Mouse (Mus musculus) lung, postnatal 10 days (tissue): Measurements from ENCODE around the gene Uox.

ENCODE experiments used
- DNase-seq: peaks from one replicate; pipeline ENCODE4 v3.0.0; 2021

Uox gene

DNA sequence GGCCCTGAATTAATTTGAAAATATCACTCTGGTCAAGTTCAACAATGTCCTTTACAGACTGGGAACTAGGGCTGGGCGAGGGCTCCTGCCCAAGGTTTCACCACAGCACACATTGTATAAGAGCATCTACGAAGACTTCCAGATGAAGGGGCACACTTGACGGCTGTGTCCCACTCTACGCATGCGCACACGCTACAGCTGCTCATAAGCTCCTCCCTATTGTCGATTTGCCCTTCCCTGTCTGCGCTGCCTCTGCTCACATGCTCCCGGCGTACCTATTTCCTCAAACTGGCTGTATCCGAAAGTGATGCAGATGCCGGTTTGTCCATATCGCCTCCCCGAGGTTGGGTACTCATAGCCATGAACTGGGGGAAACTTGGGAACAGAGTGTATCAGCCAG, 16.4 kb downstream of the Uox start:
- no peak for DNase-seq

DNA sequence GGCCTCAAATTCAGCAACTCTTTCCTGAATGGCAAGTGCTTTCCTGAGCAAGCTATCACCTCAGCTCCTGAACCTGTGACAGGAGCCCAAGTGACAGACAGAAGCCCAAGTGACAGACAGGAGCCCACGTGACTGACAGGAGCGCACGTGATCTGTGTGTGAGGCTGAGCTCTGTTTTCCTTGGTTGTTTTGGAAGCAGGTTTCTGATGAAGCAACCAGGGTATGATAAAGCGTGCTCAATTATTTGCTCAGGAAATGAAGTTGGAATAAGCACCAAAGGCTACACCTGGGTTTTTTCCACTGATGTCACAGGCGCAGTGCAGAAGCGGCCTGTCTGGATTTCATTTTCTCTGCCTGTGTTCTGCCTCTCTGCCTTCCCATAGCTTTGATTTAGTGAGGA, 19.3 kb downstream of the Uox start:
- DNase-seq, result no peak

DNA sequence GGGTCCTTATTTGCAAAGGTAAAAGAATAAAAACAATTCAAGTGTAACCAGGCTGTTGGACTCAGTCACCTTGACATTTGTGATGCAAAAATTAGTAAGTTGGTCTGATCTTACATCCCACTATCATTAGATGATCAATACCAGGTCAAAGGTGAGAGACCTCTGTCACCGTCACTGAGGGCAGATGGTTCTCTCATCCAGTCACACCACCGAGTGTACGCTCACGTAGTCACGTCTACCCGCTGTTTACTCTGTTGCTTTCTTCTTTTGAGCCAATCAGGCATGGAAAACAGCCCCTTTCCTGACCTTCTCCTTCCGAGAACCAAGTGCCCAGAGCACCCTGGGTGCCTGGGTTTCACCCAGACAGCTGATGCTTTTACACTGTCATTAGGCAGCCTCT, 20.9 kb downstream of the Uox start:
- DNase-seq, result no peak

DNA sequence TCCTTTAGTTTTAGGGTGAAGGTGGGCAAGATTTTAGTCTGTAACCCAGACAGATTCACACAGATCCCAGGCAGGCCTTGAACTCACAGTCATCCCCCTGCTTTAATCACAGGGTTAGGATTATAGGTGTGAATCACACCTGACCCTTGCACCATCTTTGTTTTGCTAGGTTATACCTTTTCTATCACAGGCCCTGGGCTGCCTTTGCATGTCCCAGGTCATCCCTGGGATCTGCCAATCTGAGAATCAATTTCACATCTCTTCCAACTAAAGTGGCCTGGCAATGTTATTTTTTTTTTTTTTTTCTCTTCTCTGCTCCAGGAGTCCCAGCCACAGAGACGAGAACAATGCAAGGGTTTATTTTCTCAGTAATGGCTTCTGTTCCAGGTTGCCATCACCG, 21.4 kb downstream of the Uox start:
- DNase-seq, result no peak

DNA sequence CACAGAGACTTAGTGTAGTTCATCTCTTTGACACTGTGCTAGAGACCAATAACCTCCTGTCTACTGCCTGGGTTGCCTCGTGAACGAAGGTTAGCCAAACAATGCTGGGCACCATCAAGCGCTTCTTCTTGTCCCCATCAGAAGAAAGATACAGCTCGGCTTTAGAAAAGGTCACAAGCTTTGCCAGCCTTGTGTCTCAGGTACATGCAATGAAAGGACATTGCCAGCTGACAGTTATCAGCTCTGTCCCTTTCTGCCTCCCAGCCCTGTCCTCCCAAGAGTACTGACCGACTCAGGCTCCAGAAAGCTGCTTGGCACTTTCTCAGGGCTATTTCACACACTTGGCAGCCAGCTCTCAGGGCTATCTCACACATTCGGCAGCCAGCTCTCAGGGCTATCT, 25.2 kb downstream of the Uox start:
- no peak for DNase-seq

DNA sequence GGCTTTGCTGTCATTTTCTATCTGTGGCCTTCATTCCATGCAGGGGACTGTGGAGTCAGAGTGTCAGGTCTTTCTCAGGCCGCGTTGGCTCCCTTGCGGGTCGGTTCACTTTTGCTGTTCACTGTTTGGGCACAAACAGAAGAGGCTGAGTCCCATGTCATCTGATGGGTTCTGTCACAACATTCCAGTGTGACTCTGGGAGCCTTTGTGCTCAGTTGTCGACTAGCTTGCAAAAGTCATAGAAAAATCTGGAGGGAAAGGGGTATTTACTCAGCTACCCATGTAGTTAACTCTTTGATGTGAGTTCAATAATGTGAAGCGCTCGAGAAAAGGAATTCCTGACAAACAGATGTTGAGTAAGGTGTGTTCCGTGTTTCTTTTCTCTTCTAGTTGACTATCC, 26.2 kb downstream of the Uox start:
- DNase-seq, result no peak

DNA sequence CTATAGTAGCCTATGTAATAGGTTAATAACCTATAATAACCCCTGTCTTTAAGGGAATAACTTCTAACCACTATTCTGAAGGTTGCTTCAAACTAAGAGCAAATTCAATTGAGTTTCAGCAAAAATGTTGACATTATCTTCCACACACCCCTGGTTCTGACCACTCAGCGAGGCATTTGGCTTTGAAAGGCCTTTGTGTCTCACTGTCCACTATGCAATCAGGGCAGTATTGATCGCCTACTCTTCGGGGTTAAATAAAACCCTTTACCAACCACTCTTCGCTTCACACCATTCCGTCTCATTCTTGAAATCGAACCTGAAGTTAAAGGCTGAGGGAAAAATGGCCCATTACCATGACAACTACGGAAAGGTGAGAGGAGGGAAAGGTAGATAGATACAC, 26.6 kb downstream of the Uox start:
- DNase-seq, result no peak

DNA sequence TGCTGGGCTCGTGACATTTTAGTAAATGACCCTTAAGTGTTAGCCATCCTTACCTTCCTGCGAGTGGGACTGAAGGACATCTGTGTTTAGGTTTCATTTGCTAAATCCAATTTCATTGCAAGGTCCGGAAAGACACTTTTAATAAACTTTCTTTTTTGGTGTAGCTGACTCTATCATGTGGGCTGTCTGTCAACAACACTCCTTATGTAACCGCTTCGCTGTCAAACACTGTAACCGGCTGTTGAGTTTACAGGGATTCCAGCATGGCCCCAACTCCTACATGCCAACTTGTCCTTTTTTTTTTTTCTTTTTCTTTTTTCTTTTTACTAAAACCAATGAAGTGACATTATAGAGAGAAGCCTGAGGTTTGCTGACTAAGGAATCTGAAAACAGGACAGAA, 28.2 kb downstream of the Uox start:
- DNase-seq, result peak; percentile 27

DNA sequence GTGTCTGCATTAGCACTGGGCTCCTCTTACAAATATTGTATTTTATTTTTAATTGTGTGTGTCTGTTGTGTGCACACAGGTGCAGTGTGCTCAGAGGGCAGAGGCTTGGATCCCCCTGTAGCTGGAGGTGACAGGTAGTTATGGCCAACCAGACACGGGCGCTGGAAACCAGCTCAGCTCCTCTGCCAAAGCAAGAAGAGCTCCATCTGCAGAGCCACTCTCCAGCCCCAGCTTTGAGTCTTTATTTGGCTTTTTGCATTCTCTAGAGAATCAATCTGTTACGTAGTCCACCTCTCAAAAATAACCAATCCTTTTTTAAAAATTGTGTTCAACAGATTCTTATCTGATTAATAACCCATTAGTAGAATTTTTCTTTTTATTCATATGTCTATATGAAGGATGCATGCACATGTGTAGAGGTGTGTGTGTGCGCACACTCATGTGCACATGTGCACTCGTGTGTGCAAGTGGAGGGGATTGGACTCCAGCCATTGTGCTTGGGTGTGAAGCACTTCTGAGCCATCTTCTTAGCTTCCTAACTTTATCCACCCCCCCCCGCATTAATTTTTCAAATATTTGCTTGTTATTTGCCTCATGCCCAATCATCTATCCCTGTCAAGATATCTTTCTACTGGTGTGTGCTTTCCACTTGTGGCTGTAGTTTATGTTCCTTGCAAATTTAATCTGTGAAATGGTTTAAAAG, 29.1 kb downstream of the Uox start:
- DNase-seq, result no peak

DNA sequence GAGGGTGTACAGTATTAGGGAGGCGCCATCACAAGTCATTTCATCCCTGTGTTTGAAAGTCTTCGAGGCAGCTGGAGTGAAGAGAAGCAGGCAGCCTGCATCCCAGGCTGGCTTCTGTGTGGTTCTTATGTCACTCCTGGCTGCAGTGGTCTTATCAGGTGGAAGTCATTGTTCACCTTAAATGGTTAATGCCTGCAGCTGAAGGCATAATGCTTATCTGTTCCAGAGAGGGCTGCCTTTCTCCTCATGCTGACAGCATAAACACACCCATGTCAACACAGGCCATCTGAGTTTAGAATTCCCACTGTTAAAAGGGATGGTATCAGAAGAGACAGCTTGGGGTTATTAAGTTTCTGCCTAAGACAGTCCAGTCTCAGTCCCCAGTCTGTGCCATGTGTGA, 31.0 kb downstream of the Uox start:
- no peak for DNase-seq

DNA sequence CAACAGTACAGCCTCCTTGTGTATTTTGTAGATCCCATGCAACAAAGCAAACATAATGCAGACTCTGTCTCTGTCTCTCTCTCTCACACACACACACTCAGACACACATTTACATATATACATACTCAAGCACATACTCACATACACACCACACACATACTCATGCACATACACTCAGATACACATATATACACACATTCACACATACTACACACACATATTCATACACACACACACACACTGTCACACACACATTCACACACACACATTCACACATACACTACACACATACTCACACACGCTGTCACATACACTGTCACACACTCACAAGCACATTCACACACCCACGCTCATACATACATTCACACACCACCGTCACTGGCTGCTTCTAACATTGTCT, 32.3 kb downstream of the Uox start:
- no peak for DNase-seq

DNA sequence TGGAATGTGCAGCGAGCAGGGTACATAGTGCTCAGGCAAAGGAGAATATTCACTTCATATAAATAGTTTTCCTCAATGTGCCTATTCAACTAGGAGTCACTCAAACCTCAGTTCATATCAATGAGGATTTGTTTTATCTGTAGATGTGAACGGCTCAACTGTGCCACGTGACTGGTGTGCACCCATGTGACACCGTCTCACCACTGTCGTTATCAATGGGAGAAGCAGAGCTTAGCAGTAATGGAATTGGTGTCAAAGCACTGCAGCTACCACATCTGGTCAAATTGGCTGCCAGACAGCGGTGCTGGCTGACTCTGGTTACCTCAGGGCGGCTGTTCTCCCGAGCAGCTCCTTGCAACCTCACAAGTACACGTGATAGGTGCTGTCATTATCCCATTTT, 34.4 kb downstream of the Uox start:
- no peak for DNase-seq

DNA sequence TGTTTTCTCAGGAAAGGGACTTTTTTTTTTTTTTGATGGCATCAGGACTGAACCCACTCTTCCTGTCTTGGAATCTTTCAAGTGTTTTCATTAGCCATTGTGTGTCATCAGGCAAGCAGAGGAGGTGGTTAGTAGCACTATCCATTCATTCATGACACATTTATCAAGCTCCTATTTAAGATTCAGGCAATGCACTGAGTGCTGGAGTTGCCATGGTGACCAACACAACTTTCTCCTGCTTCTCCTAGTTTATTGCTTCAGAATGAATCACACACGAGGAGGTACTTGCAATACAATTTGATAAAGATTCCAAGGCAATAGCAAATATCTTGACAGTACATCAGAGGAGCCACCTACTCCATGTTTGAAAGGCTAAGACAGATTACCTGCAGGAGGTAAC, 37.1 kb downstream of the Uox start:
- no peak for DNase-seq

DNA sequence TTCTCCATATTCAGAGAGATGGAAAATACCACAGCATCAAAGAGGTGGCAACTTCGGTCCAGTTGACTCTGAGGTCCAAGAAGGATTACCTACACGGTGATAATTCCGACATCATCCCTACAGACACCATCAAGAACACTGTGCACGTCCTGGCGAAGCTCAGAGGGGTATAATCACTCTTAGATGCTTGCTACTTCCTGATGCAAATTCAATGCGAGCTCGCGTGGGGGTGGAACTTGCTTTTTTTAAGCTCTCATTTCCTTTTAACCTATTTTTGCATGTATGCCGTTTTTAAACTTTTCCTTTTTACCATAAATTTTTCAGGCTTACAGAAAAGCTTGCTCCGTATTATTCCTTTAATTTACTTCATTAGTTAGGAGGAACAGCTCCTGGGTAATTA, 40.1 kb downstream of the Uox start:
- DNase-seq, result no peak

DNA sequence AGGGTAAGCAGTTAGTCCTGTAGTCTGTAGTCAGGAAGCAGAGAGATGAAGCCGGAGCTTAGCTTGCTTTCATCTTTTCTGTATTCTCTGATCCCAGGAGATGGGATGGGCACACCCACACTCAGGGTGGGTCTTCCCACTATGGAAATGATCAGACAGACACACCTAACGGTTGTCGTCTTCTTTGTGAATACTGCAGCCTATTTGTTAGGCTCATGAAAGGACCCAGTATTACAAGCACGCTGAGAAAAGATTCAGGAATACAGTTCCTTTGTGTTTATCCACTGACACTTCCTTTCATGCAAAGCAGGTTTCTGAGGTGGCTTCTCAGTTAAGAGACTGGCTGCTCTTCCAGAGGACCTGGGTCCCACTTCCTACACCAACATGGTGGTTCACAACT, 41.0 kb downstream of the Uox start:
- no peak for DNase-seq

DNA sequence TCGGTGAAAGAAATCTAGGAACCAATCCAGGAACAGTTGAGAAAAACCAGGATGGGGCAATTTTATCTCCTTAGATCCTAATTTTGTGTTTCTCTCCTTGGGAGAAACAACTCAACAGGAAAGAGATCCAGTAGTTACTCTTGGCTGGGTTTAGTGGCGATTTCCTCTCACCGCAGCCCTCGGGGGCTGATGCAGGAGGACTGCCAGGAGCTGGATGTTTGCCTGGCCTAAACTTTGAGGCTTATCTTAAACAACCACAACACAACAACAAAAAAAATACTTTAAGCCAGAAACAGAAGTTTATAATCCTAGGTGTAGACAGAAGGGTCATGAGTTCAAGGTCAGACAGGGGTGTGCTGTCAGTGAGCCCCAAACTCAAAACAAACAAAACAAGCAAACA, 41.6 kb downstream of the Uox start:
- no peak for DNase-seq

DNA sequence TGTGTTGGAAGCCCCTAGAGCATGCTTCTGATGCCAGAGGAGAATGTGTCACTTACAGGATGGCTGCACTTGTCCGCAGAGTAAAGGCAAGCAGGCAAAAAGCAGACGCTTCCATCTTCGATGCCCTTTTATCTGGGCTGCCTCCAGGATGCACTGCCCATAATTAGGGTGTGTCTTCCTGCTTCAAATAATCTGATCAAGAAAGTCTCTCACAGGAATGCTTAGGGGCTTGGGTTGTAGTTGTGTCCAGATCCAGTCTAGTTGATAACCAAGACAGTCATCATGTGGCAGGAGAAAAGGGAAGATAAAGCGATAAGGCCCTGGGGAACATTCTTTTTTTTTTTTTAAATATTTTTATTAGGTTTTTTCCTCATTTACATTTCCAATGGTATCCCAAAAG, 45.3 kb downstream of the Uox start, which contains the start of gene Dnase2b:
Dnase2b (minus strand) TSS at position 101 of the 400 bp plus-strand sequence.
- DNase-seq, result no peak

DNA sequence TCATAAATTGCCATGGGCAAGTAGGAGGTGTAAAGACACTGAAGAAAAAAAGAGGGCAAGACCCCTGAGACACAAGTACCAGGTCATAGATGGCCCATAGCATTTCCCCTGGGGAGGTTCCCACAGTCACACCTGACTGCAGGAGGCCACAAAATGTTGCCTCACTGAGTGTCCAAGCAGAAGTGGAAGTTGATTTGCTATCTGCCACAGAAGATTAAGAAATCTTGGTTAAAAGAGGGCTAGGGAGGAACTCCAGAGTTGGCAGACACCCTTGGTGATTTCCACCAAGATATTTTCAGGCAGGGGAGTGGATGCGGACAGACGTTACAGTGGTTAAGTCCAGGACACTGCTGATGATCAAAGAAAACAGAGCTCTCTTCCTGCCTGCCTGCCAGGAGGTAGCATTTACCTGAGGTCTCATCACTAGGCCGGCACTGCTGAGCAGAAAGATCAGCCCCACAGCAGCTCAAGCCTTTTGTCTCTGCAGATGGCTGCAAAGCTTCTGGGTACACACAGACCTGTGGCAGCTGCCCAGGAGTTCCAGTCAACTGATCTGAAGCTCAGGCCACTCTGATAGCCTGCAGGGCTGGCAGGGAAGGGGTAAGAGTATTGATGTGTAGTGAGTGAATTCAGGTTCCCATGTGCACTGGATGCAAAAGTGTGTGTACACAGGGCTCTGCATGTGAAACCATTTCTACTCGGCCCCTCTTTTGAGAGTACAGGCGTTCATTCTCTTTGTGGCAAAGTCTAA, 46.5 kb downstream of the Uox start:
- DNase-seq, result no peak

DNA sequence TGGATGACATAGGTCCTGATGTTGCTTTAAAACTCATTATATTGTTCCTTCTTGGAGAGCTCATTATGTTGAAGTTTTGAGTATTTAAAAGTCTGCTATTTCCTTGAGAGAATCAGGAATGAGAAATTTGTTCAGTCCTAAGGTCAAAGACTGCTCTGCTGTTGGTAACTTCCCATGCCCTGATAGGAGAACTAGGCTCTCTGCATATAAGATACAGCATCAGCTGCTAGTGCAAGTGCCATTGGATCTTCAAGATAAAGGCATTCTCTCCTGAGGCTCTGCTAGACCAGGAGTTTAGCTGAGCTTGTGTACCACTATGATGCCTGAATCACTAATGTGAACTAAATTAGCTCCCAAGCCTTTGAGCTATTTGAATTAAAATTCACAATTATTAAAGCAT, 47.7 kb downstream of the Uox start:
- no peak for DNase-seq

DNA sequence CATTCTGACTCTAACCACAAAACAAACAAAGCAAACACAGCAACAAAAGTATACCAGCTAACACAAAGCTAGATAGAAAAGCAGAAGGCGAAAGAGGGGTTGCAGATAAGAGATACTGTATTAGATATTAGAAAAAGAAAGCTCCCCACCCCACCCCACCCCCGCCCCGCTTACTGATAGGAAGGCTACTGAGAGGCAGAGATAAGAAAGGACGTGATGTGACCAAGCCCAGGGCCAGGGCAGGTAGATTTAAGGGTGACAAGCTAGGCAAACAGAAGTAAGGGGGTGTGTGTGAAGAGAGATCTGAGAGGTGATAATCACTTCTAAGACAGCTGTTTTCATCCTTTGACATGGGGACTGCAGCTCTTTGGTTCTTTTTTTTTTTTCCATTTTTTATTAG, 48.1 kb downstream of the Uox start:
- no peak for DNase-seq

DNA sequence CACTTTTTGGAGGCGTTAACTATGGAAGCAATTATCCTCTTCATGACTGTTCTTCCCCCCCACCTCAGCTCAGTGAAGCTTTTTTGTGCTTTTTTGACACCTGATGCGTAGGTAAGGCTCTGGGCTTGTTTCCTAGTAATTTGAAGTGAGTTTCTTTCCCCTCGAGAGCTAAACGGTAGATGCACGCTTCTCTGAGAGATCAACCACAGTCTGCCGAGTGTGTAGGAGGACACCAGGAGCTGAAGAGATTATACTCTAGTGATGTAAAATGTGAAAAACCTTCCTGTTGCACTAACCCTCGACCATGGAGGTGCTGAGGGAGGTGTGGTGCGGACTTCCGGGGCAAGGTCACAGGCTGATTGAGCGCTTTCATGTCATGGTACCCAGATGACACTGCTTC, 49.9 kb downstream of the Uox start:
- no peak for DNase-seq

DNA sequence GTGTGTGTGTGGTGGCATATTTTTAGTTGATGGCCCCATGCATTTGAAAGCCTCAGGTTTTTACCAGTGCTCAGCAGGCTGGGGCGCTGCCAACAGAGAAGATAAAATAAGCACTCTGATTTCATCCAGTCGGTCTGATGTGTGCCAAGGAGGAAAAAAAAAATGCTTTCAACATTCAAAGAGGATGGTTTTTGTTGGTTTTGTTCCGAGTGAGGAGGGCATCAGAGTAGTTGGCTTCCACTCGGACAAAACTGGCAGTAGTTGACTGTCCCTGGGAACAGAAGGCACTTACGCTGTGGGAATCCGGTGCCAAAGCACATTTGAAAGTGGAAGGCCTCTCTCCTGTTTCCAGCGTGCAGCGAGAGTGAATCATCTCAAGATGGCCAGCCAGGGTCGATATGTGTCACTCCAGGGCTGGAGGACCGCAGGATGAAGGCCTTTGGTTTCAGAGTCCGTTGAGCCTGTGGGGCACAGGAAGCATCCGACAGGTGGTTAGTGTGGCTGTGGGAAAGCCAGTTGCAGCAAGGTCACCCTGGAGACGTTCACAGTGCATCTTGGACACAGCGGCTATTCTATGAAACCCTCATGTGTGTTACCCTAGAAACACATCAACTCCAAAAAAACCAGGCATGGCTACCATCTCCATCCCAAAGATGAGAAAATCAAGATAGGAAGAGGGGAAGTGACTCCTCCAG, 50.5 kb downstream of the Uox start:
- DNase-seq, result peak; percentile 6

DNA sequence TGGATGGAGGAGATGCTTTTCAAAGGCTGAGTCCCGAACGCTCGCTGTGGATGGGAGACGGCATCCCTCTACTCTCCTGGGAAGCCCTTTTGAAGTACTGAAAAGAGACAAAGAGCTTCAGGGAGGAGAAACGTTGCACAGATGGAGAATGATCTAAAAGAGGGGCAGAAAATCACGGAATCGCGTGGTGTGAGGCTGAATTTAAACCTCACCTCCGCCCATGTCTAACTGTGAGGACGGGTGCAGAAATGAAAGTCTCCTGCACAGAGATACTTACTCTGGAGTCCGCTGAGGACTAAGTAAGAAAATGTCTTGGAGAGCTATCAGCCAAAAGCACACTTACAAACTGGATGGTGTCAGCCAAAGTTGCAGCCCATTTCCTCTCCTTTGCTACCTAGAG, 51.7 kb downstream of the Uox start:
- no peak for DNase-seq

DNA sequence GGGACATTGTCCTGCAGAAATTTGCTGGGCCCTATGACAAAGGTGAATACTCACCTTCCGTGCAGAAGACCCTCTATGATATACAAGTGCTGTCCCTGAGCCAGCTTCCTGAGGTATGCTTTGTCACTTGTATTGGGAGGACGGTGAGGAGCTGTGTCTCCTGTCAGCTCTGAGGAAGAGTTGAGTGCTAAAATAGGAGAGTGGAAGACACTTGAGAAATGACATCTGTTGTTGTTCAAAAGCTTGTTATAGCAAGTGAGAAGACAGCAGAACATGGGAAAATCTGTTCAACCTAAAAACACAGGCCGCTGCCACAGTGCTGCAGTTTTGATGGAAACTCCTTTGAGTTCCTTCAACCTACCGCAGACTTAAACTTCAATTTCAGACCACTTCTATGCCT, 55.5 kb downstream of the Uox start:
- no peak for DNase-seq
